Mouse (Mus musculus): ENCODE data around the gene Snx7.

DNA sequence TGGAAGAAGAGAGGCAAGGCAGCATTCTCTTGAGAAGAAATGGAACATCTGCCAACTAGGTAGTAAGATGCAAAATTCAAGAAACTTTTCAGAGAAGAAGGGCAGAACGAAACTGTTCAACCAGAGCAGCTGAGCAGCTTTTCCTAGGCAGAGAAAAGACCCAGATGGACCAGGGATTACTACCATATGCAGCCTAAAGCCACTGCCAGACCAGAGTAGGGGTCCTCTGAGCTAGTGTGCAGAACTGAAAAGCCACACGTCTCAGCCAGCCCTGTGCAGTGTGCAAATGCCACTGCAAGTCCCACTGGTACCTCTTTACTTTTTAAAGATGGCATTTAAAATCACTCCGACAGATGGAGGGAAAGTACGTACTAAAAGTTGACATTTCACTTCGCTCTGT is 129.0 kb downstream of the Snx7 start:
- TF ChIP-seq GATA1 (IDR thresholded peaks at IDR 0.05; ENCODE audit: low read length) (no peak), TAL1 (IDR thresholded peaks at IDR 0.05; ENCODE audit: low read length) (no peak)

All from erythroblast, embryonic 14.5 days (primary cell).